28 mouse cellular contexts compared by ENCODE assay signal in genomic region chr5:117704371-117704770, GRCm38 (mm10).
A peak's percentile ranks its signal among the peaks of the same experiment; 100 is the strongest.
DNase-seq lines count a peak whose midpoint lies in the region; ATAC-seq lines count a peak whose summit lies in the region.
"Had no signal": no experiment of that assay in that cellular context is flagged by ENCODE, and none has a peak within 500 bp of the region (broad histone marks: within the 10 kb centered on the region; RNA-seq: fewer than 3 reads in every experiment).

No protein-coding gene starts in this region.

- no peak overlapping the region for H3K9ac ChIP-seq in midbrain, embryonic 13.5 days (replicated peaks)
- H3K9ac ChIP-seq in midbrain, embryonic 16.5 days (ENCODE audit: low read depth, low read length), result no peak overlapping the region
- H3K9ac ChIP-seq: embryonic facial prominence, embryonic 13.5 days; forebrain, embryonic 15.5 days; heart, embryonic 13.5 days; hindbrain, embryonic 14.5 days had no signal

- ATAC-seq in midbrain, embryonic 13.5 days, result peak; percentile 50
- no peak for ATAC-seq in midbrain, embryonic 16.5 days
- ATAC-seq: activated CD4-positive, CD25-positive, alpha-beta regulatory T cell, adult 4 months; forebrain, embryonic 15.5 days; hindbrain, postnatal 0 days; inflammation-experienced regulatory T-cells, adult 6 months; intestine, embryonic 16.5 days had no signal

- 75% methylated on average over 9 of the region's 9 CpGs for WGBS in midbrain, embryonic 13.5 days
- 74% methylated on average over 9 of the region's 9 CpGs for WGBS in midbrain, embryonic 16.5 days

- DNase-seq in cerebellum, adult 9-11 months, result peak; percentile 20
- no peak for DNase-seq in cerebellum, postnatal 10 days
- peak; percentile 21 for DNase-seq in retina, embryonic 14.5 days (ENCODE audit: low spot score)
- no peak for DNase-seq in kidney, adult 18-20 months
- DNase-seq: adrenal gland, adult 8-10 months; adrenal gland, postnatal 25 days; cerebellum, adult 11-12 months; cerebellum, adult 8-10 months; cerebellum, postnatal 25 days; embryo, embryonic 11 days; gastrocnemius, postnatal 10 days; gastrocnemius, postnatal 36 days; heart, postnatal 14 days; heart, postnatal 4 days had no signal

- H3K9me3 ChIP-seq in midbrain, embryonic 13.5 days, result peaks cover 8% of the 10 kb centered on the region; the same call in 1 of the 2 replicates
- no peaks in the 10 kb centered on the region; the same call in 1 of the 2 replicates for H3K9me3 ChIP-seq in midbrain, embryonic 16.5 days (replicated peaks; ENCODE audit: control insufficient read depth, low read length, poor library complexity, severe bottlenecking)
- H3K9me3 ChIP-seq: forebrain, embryonic 15.5 days; heart, embryonic 10.5 days; heart, embryonic 13.5 days had no signal

- peaks cover 12% of the 10 kb centered on the region for H3K4me1 ChIP-seq in midbrain, embryonic 13.5 days (replicated peaks)
- H3K4me1 ChIP-seq in midbrain, embryonic 16.5 days (ENCODE audit: control insufficient read depth, insufficient read depth, low read length), result peaks cover 8% of the 10 kb centered on the region
- H3K4me1 ChIP-seq: embryonic facial prominence, embryonic 13.5 days had no signal

- H3K4me3 ChIP-seq in midbrain, embryonic 13.5 days (replicated peaks), result no peak overlapping the region
- no peak overlapping the region for H3K4me3 ChIP-seq in midbrain, embryonic 16.5 days (ENCODE audit: low read depth, low read length)
- H3K4me3 ChIP-seq: embryonic facial prominence, embryonic 10.5 days; embryonic facial prominence, embryonic 13.5 days; erythroblast, embryonic 14.5 days; forebrain, embryonic 15.5 days; heart, adult 2 months; heart, embryonic 10.5 days; heart, embryonic 13.5 days had no signal

- 0 out of 2 replicates have a peak overlapping the region, but pooled peaks have one; percentile 8 for H3K27ac ChIP-seq in midbrain, embryonic 13.5 days
- H3K27ac ChIP-seq in midbrain, embryonic 16.5 days (ENCODE audit: low read length), result no peak overlapping the region; the same call in 1 of the 2 replicates
- H3K27ac ChIP-seq: embryonic facial prominence, embryonic 10.5 days; embryonic facial prominence, embryonic 13.5 days; forebrain, embryonic 15.5 days; heart, adult 2 months; heart, embryonic 10.5 days; heart, embryonic 13.5 days; hindbrain, embryonic 14.5 days; hindbrain, postnatal 0 days had no signal

- peaks cover 8% of the 10 kb centered on the region for H3K36me3 ChIP-seq in midbrain, embryonic 13.5 days
- H3K36me3 ChIP-seq in midbrain, embryonic 16.5 days (ENCODE audit: control insufficient read depth, insufficient read depth, low read length), result peaks cover 10% of the 10 kb centered on the region
- H3K36me3 ChIP-seq: embryonic facial prominence, embryonic 10.5 days; embryonic facial prominence, embryonic 13.5 days; heart, embryonic 10.5 days; heart, embryonic 13.5 days had no signal

- no peak overlapping the region for H3K4me2 ChIP-seq in midbrain, embryonic 13.5 days (replicated peaks)
- no peak overlapping the region for H3K4me2 ChIP-seq in midbrain, embryonic 16.5 days (ENCODE audit: low read length)
- H3K4me2 ChIP-seq: embryonic facial prominence, embryonic 13.5 days; forebrain, embryonic 15.5 days; heart, embryonic 13.5 days; hindbrain, embryonic 14.5 days had no signal

- H3K27me3 ChIP-seq in midbrain, embryonic 13.5 days, result no peaks in the 10 kb centered on the region
- H3K27me3 ChIP-seq in midbrain, embryonic 16.5 days (ENCODE audit: control insufficient read depth, insufficient read depth, low read depth, low read length), result no peaks in the 10 kb centered on the region
- H3K27me3 ChIP-seq: embryonic facial prominence, embryonic 13.5 days; forebrain, embryonic 15.5 days; heart, embryonic 13.5 days had no signal

Comparison
In these comparisons a context has a peak if more than half of its experiments do, and no peak if none do; other contexts are left out.
1. DNase-seq: peak in cerebellum, adult 9-11 months (single experiment) and retina, embryonic 14.5 days (single experiment); none in cerebellum, postnatal 10 days (0 of 2) and kidney, adult 18-20 months (single experiment).